Mouse (Mus musculus) CD4-positive helper T cell, adult 2 months (primary cell): ENCODE data around the gene Scamp5.

Experiments used
- DNase-seq: peaks from one replicate; pipeline ENCODE4 v3.0.0-alpha.2; 2012; ENCODE audit warnings: low read depth, missing footprints, low spot score

Gene Scamp5

DNA sequence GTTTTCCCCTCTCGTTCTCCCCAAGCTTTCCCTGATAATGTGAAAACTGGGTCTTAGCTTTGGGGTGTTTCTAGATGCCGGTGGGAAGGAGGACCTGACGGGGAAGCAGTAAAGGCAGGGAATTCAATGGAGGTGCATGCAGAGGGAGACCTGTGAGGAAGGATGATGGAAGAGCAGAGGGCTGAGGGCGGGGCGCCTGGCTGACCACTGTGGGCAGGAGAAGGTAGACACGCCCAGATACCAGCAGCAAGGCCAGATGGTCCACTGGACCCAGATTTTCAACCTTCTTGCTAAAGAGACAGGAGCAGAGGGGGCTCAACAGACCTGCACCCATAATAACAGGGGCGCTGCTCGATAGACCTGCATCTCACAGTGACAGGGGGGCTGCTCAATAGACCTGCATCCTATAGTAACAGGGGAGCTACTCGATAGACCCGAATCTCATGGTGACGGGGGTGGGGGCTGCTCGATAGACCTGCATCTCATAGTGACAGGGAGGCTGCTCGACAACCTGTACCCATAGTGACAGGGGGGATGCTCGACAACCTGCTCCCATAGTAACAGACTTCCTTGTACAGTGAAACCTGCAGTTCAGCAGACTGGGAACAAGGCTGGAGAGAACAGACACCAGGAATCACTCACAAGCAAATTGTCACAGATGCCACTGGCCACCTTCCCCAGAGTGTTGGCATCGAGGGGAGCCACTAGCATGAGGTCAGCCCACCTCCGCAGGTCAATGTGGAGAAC is 48.2 kb downstream of the Scamp5 start:
- DNase-seq: no peak

DNA sequence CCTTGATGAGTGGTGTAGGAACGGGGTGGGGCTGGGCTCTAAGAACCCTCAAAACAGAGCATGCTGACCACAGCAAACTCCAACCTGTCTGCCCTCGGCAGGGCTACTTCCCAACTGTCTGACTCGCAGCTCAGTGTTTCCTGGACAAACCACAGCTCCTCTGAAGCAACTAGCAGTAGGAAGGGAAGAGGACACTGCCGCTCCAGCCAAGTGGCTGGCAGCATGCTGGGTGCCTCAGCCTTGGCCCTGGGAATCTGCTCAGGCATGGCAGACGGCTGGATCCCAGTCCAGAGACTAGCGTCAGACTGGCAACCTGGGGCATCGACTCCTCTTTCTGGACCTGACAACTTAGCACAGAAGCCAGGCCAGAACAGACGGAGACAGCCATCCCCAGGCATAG is 50.5 kb downstream of the Scamp5 start:
- no peak for DNase-seq

DNA sequence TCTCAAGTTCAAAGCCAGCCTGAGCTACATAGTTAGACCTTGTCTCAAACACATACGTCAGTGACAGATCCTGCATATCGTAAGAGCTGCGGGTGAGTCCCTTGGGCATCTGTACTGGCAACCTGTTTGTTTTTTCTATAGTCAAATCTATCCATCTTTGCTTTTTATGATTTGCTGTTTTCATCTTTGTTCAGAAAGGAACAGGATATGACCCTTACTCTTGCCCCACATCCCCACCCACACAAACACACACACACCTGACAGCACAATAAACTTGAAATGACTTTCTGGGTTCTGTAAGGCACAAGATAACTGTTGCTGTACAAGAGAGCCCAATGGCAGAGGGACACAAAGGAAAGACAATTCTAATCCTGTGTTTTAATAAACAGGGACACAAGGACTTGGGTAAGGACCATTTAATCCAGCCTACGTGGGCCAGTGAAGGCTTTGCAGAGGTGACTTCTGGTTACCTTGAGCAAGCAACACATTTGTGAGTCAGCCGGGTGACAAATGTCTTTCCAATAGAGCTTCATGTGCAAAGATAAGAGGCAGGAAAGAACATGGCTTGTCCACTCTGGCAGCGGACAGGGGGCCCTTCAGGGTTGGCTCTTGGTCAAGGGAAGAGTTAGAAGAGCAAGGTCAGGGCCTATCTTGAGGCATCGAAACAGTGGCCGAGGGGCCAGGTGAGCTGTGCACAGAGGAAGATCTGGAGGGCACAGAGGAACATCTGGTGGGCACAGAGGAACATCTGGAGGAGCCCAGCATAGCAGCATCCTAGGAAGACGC is 60.5 kb downstream of the Scamp5 start:
- peak; percentile 30 for DNase-seq

DNA sequence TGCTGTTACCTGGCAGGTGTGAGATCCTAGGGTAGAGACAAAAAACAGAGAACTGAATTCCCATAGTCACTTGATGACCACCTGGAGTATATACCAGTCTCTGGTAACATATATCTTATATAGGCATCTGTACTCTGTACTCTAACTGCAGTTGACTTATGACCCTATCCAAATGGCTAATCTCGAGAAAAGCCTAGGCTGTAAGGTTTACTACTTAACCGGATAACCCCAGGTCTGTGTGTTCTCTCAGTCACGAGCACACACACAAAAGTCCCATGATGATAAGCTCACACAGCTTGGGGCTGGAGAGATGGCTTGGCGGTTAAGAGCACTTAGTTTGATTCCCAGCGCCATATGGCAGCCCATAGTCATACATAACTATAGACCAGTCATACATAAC is 61.5 kb downstream of the Scamp5 start:
- no peak for DNase-seq

DNA sequence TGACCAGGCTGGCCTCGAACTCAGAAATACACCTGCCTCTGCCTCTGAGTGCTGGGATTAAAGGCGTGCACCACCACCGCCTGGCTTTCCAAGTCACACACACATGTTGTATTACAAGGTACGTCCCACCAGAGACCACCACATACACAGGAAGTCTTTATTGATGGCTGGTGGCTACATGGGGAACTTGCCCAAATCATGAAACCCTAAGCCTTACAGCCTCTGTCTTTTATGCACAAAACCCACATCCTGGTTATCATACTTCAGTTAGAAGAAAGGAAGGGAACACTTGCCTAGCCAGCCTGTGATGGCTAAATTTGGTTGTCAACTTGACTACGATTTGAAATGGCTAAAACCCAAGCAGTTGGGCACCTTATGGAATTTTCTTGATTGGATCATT is 63.8 kb downstream of the Scamp5 start:
- DNase-seq: peak; percentile 53

DNA sequence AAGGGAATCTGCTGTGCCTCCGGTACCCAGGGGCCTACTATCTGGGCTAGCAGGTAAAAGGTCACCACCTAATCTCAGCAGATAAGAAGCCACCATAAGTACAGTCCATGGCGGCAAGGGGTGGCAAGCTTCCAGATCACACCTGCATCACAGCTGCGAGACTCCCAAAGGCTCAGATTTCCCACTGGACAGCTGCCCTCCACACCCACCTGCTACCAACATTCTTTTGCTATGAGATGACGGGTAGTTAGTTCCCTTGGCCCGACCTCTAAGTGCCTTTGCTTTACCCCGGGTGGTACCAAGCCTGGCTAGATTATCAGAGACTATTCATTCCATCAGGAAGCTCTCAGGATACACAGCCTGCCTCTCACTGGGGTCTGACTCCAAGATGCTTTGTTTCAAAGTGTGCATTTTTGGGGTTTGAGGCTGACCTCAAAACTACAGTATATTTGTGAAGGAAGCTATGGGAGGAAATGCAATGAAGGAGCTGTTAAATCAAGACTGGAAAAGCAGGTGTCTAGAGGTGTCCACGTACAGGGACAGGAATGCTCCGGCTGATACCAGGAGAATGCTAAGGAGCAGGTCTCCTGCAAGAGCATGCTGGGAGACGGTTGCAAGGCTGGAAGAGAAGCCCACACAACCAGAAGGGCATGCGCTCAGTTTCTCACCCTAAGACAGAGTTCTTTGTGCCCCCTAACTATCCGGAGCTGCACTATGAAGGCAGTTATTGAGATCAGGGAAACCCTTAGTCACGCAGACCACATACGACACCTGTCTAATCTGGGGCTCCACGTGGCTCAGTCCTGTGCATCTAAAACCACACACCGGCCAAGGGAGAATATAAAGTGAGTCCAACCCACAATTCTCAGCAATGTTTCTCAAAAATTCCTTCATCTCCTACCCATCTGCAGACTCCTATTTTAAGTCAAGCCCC is 65.3 kb downstream of the Scamp5 start:
- no peak for DNase-seq

DNA sequence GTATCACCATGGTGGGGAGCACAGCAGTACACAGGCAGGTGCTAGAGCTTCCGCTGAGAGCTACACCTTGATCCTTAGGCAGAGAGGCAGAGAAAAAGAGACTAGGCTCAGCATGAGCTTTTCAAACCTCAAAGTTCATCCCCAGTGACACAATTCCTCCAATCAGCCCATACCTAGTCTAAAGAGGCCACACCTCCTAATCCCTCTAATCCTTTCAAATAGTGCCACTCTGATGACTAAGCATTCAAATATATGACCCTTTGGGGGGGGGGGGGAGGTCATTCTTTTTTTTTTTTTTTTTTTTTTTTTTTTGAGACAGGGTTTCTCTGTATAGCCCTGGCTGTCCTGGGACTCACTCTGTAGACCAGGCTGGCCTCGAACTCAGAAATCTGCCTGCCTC is 69.1 kb downstream of the Scamp5 start:
- DNase-seq: no peak

DNA sequence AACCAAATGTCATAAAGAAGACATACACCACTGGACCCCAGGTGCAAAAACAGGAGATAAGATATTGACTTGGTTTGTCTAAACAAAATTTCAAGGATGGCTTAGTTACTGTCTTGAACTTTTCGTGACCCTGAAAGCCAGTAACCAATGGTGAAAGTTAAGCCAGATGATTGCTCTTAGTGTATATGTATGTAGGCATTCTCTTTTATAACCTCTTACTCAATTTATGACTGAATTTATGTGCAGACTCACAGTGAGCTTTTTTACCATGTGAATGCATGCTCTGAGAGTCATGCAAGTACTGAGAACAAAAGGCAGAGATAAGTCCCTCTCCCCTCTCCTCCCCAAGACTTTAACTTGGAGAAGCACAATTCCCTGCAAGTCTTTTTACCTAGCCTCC is 75.0 kb downstream of the Scamp5 start:
- DNase-seq: no peak
